ENCODE assay signal across 8 mouse cellular contexts in the genomic region with DNA sequence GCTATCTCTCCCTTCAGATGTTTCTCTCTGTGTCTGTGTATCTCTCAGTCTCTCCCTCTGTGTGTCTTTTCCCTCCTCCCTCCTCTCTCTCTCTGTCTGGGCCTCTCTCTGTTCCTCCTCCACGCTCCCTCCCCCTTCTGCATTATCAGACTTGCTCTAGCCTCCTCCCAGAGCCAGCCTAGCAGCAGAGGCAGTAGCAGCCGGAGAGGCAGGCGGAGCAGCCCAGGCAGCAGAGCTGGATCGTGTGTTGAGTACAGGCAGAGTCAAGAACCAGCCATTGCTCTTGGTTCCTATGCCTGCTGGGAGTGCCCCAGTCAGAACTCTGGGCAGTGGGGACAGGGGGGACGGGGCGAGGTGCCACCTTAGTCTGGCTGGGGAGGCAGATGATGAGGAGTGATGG. TPM values are rescaled to one million over a fixed set of nuclear protein-coding genes. Genes with fewer than 3 reads are reported as not detected.
DNase-seq lines count a peak whose midpoint lies in the region; ATAC-seq and TF ChIP-seq lines count a peak whose summit lies in the region.

A gene (plus strand): TSS at position 163 of the 400 bp plus-strand sequence.

- peaks cover 7% of the 10 kb centered on the region; the same call in 1 of the 2 replicates for H3K27me3 ChIP-seq in kidney, embryonic 16.5 days (ENCODE audit: insufficient read depth, low read length)
- H3K27me3 ChIP-seq in midbrain, embryonic 11.5 days (ENCODE audit: control insufficient read depth, insufficient read depth, low read length) = peaks cover 6% of the 10 kb centered on the region

- H3K9me3 ChIP-seq in kidney, embryonic 16.5 days (ENCODE audit: low read length) = no peaks in the 10 kb centered on the region
- no peaks in the 10 kb centered on the region for H3K9me3 ChIP-seq in midbrain, embryonic 11.5 days (ENCODE audit: control insufficient read depth, low read length)

- no peak for ATAC-seq in kidney, embryonic 16.5 days (ENCODE audit: low FRiP score, low TSS enrichment)
- peak; percentile 62; the same call in 1 of the 2 replicates for ATAC-seq in midbrain, embryonic 11.5 days (ENCODE audit: low FRiP score)
- ATAC-seq in erythroid progenitor cell, adult 5-6 weeks (replicated peaks; ENCODE audit: low FRiP score, poor library complexity, severe bottlenecking) = no peak

- H3K36me3 ChIP-seq in kidney, embryonic 16.5 days (ENCODE audit: insufficient read depth, low read length) = no peaks in the 10 kb centered on the region
- H3K36me3 ChIP-seq in midbrain, embryonic 11.5 days (ENCODE audit: control insufficient read depth, insufficient read depth, low read length) = no peaks in the 10 kb centered on the region

- peak; percentile 99 for TF ChIP-seq POLR2A in cortical plate, adult 2 months (IDR thresholded peaks at IDR 0.05; ENCODE audit: extremely low read depth, insufficient read depth, low read length)

- H3K4me1 ChIP-seq in kidney, embryonic 16.5 days (ENCODE audit: insufficient read depth, low read length) = no peaks in the 10 kb centered on the region
- peaks cover 12% of the 10 kb centered on the region; the same call in 1 of the 2 replicates for H3K4me1 ChIP-seq in cortical plate, adult 2 months (ENCODE audit: control insufficient read depth, insufficient read depth, low read length)
- H3K4me1 ChIP-seq in midbrain, embryonic 11.5 days (ENCODE audit: control insufficient read depth, insufficient read depth, low read length) = peaks cover 5% of the 10 kb centered on the region; the same call in 1 of the 2 replicates

- DNase-seq in kidney, adult 18-20 months = no peak
- DNase-seq in gastrocnemius, postnatal 4 days (ENCODE audit: low spot score in 2 of 2) = no peak
- DNase-seq in layer of hippocampus, adult 9-11 months = peak; percentile 88
- no peak for DNase-seq in midbrain, embryonic 11.5 days (ENCODE audit: low spot score, missing footprints)
- DNase-seq in thymus, postnatal 0 days (ENCODE audit: low spot score) = no peak

- H3K9ac ChIP-seq in kidney, embryonic 16.5 days (replicated peaks; ENCODE audit: low read length) = no peak within 1 kb of the TSS
- no peak within 1 kb of the TSS for H3K9ac ChIP-seq in midbrain, embryonic 11.5 days (ENCODE audit: low read length)

- WGBS in kidney, embryonic 16.5 days = 18% methylated on average over 6 of the region's 6 CpGs
- 12% methylated on average over 6 of the region's 6 CpGs for WGBS in midbrain, embryonic 11.5 days

- TF ChIP-seq CTCF in cortical plate, adult 2 months (IDR thresholded peaks at IDR 0.05; ENCODE audit: extremely low read depth, insufficient read depth, low read length) = no peak

- no peak within 1 kb of the TSS for H3K27ac ChIP-seq in kidney, embryonic 16.5 days (ENCODE audit: low read length)
- peak within 1 kb of the TSS; percentile 79 for H3K27ac ChIP-seq in cortical plate, adult 2 months (ENCODE audit: insufficient read depth, low read length)
- no peak within 1 kb of the TSS for H3K27ac ChIP-seq in midbrain, embryonic 11.5 days (ENCODE audit: low read depth, low read length)

- H3K4me3 ChIP-seq in kidney, embryonic 16.5 days (ENCODE audit: low read length) = no peak within 1 kb of the TSS
- peak within 1 kb of the TSS; percentile 82 for H3K4me3 ChIP-seq in cortical plate, adult 2 months (ENCODE audit: insufficient read depth, low read length)
- H3K4me3 ChIP-seq in midbrain, embryonic 11.5 days (ENCODE audit: low read depth, low read length) = no peak within 1 kb of the TSS

- H3K4me2 ChIP-seq in kidney, embryonic 16.5 days (replicated peaks; ENCODE audit: low read depth, low read length) = no peak within 1 kb of the TSS
- peak within 1 kb of the TSS; percentile 30 for H3K4me2 ChIP-seq in midbrain, embryonic 11.5 days

RNA-seq across cellular contexts. Expression of the gene that starts here (rescaled TPM):
- 31.6 and 46.5 TPM in 2 replicates for polyA plus RNA-seq in kidney, embryonic 16.5 days (2015; fragmentation: Nextera tagmentation; extraction: Ambion mirVana)
- polyA plus RNA-seq in cortical plate, adult 2 months (2012; rRNA removed) = 223 and 236 TPM in 2 replicates
- total RNA-seq in gastrocnemius, postnatal 4 days (2021) = 10 to 100 TPM; 60.7 to 61.2 TPM
- polyA plus RNA-seq in midbrain, embryonic 11.5 days (2014; fragmentation: Nextera tagmentation; extraction: Ambion mirVana) = 11.1 and 13.0 TPM in 2 replicates
- polyA plus RNA-seq in thymus, postnatal 0 days (2015; fragmentation: Nextera tagmentation; extraction: Ambion mirVana) = 5.7 and 7.9 TPM in 2 replicates
- 15.9 and 17.2 TPM in 2 replicates for total RNA-seq in erythroid progenitor cell, adult 5-6 weeks (2015; ENCODE audit: low replicate concordance)
- total RNA-seq in erythroid progenitor cell, adult 5-6 weeks (2017; ENCODE audit: low replicate concordance) = 1.7 and 11.8 TPM in 2 replicates
